Mouse (Mus musculus) kidney, adult 2 months (tissue): ENCODE measurements around the gene Rnpepl1.

Experiments used
- CTCF ChIP-seq: fragments of 200-500 bp; conservative IDR thresholded peaks from 2 replicates; pipeline ENCODE4 v1.5.1; 2011; ENCODE audit warnings: low read depth, mild to moderate bottlenecking, control low read depth, low read length, moderate library complexity, mixed read lengths; ENCODE audit not compliant: insufficient read depth, insufficient read length
- POLR2A ChIP-seq: fragments of 200-500 bp; IDR thresholded peaks from one replicate; pipeline ENCODE4 v1.6.1; 2011; ENCODE audit warnings: low read depth, low read length, control low read depth

DNA sequence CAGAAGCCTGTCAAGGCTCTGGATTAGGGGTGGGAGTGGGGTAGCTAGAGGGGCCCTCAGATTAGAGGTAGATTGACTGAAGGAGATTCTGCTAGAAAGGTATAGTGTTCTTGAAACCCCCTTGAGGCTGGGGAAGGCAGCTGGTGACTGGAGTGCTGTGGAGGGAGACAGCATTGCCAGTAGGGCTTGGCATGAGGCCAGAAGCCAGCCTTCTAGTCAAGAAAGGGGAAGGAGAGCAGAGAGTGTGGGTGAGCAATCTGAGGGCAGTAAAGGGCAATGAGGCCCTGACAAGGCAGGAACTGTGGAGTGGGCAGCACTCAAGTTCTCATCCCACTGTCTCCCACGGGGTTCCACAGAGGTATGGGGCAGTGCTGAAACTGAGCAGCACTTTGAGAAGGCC lies 62.3 kb downstream of the Rnpepl1 start:
- TF ChIP-seq CTCF: no peak
- no peak for TF ChIP-seq POLR2A
